Mouse (Mus musculus) gastrocnemius, adult 18-20 months (tissue): ENCODE data around the gene P2ry6. TPM values are rescaled to one million over a fixed set of nuclear protein-coding genes. Genes with fewer than 3 reads are reported as not detected.

Experiments
- DNase-seq: peaks from one replicate; pipeline ENCODE4 v3.0.0; 2021; ENCODE audit warnings: low spot score
- total RNA-seq, 2 experiments: library from RNA; stranded (reverse); gene quantifications; 2 replicates each; pipeline ENCODE4 v1.2.3; 2021

The P2ry6 gene
- total RNA-seq, 2 experiments from 2014 or later: 0.59 to 0.90 TPM

DNA sequence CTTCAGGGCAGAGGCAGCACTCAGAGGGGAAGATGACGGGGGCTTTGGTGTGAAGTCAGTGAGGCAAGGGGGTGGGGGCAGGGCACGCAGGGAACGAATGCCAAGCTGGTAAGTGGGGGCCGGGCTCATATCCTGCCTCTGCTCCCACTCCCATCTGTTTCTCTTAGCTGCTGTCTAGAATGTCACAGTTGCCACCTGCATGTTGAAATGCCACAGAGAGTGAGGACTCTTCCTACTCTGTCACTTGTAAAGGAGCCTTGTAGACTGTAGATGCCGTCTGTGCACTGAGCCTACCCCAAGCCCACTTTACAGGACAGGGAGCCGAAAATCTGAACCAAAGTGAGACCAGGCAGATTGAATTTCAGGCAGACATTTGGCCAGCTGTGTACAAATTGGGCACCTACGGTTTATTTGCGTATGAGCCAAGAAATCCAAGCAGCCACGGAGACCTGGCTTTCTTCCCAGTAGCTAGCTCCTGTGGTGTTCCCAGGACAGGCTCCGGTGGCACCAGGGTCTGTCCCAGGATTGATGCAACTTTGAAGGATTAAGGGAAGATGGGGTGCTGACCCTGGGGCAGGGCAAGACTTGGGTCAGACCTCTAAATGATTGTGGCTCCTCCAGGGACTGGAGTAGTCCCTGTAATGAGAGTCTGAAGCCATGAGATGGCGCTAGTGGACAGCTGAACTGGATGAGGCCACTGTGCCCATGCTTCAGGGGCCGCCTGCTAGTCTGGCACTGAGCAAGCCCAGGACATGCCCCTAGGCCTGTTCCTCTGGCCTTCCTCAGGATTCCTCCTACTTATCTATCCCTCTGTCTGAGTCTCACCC lies 31.4 kb downstream of the P2ry6 start:
- DNase-seq: peak; percentile 70

DNA sequence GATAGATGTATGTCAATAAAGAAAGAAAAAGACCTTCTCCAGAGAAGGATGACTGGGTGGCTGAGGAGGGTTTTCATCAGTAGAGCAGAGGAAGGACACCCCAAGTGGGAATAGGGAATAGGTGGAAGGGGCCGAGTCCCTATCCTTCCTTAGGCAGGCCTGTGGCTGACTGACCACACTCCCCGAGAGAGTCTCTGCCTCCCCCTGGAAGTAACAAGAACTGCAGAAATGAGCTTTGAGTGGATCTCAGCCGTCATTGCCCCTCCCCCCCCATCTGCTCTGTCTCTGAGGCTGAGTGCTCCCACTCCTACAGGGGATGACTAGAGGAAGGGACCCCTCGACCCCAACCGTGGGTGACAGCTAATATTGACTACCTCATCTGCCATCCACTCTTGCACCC lies 33.3 kb downstream of the P2ry6 start:
- DNase-seq: no peak

DNA sequence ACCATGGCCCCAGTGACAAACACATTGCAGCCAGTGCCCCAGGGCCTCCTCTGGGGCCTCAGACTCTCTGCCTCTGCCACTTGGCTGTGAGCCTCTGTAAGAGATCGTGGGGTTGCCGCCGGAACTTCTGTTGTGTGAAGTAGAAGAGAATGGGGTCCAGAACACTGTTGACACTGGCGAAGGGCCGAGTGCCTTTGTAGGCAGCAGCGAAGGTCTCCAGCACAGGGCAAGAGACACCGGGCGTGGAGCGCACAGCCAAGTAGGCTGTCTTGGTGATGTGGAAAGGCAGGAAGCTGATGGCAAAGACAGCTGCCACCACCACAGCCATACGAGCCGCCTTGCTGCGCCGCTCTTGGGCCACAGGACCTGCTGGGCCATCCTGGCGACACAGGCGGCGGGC lies 36.3 kb downstream of the P2ry6 start:
- DNase-seq: no peak

DNA sequence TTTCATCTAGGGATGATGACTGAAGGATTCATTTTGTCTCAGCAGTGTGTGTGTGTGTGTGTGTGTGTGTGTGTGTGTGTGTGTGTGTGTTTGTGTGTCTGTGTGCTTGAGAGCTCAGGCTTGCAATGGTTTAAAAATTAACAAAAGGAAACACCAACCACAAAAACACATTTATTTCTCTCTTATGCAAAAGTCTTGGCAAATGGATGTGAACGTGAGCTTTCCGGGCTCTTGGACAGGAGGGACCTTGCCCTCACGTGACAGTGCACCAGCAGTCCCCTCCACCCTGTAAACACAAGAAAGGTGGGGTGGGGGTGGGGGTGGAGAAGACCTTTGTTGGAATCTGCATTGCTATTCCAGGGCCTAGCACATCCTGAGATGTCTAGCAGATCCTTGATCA lies 37.0 kb downstream of the P2ry6 start:
- DNase-seq: no peak

DNA sequence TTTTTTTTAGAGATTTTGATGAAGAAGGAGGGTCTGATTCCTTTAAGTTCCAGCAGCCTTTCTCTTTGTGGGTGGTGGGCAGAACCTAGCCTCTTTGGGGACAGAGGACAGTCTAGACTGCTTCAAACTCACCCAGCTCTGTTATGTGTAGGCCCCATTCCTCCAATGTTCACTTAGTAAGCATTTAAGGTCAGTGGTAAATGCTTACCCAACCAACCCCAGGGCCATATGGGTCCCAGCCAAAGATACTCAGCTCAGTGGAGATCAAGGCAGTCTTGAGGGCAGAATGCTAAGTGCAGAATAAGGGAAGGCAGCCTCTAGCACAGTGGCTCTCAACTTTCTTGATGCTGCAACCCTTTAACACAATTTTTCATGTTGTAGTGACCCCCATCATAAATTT lies 40.9 kb downstream of the P2ry6 start:
- DNase-seq: no peak

DNA sequence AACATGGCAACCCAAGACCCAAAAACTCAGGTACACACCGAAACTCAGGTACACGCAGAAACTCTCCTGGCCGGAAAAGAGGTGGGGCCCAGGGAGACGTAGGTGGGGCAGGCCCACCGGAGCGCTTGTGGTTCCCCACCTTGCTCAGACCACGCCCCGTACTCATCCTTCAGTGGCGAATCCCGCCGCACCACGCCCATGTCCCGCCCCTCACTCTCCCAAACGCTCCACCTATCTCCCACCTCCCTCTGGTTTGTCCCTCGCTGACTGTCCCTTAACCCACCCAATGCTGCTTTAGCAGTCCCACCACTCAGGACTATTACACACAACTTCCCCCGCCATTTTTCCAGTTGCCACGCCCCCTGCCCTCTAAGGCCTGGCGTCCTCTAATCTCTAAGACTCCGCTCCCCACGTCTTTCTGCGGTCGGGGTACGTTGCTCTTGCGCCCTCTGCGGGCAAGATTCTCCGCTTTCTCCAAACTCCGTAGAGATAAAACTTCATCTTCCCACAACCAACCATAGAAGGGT lies 41.9 kb downstream of the P2ry6 start:
- peak; percentile 90 for DNase-seq

GRCm38 (mm10) chr7:100931926-100932480 lies 42.4 kb downstream of the P2ry6 start, which contains the start of gene Arhgef17:
TSS of gene Arhgef17 (minus strand) at chr7:100932107.
- no peak for DNase-seq

DNA sequence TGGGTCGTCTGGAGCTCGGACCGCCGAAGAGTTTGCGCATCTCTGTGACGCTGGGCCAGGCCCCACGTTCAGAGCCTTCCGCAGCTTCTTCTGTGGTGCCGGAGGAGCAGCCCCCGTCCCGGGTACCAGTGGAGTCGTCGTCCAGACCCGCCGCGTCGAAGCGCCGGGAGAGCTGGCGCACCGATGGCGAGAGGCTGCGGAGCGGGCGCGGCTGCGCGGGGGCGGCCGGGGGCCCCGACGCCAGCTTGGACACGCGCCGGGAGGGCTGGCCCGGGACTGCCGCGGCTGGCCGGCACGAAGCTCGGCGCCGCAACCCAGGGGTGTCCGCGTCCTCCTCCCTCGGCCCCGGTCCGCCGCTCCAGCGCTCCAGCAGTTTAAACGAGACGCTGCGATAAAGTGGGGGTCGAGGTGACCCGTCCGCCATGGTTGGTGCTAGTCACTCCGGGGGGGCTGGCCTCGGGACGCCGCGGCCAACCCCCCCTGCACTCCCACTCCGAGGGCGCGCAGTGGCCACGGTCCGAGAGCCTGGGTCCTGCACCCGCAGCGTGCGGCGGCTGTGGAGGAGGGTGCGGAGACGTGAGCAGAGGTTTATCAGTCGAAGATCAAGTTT lies 43.0 kb downstream of the P2ry6 start:
- no peak for DNase-seq

- DNase-seq: no peak
Observed at GRCm38 (mm10) chr7:100930619-100931315, 43.7 kb downstream of the P2ry6 start.

DNA sequence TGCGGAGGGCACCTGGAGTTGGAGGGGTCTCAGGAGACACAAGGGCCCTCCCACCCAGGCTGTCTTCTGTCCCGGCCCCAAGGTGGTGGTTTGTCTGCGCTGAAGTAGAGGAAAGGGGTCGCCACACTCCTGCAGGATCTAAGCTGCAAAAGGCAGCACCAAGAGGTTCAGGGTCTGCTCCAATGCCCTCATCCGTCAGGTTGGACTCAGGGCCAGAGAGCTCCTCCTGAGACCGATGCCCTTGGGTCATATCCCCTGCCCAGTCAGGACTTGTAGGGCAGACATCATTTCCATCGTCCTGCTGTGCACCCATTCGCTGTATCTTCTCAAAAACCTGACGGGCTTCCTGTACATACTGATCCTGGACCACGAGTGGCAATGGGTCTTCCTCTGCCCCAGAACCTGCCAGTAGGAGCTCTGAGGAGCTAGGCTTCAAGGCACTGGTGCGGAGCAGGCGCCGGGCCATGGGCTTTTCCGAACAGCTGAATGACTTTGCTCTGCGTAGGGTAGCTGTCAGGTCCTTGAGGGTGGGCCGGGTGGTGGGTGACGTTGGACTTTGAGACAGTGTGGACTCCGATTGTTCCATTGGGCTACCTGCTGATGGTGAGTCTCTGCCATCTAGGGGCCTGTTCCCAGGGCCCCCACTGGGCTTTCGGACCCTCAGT lies 44.7 kb downstream of the P2ry6 start:
- no peak for DNase-seq

GRCm38 (mm10) chr7:100928456-100928855 lies 46.0 kb downstream of the P2ry6 start:
- DNase-seq: no peak

DNA sequence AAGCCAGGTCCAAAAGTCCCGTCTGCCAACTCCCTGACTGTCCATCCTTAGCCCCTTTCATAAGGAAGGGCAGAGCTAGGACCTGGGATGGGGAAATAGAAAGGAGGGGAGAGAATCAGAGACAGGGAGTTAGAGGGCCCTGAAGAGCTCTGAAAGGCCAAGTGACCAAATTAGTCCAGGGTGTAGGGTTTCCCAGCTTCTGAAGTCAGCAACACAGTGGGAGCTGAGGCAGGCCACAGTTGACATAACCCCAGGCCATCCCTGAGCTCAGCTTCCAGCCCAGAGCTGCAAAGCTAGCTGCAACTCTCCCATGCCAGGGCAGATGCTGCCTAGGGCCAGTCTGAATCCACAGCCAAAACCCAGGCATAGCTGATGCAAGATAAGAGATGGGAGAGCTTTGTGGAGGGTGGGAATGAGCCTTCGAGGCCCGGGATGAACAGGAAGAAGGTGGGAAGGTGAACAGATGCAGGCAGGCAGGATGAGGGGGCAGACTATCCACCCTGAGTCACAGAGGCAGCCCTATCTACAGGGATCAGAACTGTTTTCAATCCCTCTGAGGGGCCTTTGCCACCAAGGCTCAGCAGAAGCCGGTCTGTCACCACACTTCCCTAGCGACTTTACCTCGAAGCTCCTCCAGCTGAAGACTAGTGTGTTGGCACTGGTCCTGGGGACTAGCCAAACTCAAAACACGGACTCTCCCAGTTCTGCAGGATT lies 47.0 kb downstream of the P2ry6 start:
- peak; percentile 74 for DNase-seq

- no peak for DNase-seq
Observed at GRCm38 (mm10) chr7:100926311-100926923, 48.0 kb downstream of the P2ry6 start.

GRCm38 (mm10) chr7:100924674-100925445 lies 49.6 kb downstream of the P2ry6 start:
- DNase-seq: no peak

DNA sequence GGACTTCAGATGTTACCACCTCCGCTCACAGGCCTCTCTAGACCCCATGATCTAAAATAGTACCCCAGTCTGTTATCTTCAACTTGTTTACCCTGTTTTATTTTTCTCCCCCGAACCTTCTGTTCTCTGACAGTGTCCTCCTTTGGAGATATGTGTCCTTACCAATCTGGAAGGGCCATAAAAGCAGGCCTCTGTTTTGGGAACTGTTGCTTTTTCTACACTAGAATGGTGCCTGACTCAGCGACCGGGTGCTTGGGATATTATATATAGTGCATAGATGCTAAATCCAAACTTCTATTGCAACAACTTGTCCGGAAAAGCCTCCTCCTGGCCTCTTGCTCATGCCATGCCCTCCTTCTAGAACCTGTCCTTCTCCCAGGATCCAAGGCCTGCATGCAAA lies 50.2 kb downstream of the P2ry6 start:
- DNase-seq: no peak

DNA sequence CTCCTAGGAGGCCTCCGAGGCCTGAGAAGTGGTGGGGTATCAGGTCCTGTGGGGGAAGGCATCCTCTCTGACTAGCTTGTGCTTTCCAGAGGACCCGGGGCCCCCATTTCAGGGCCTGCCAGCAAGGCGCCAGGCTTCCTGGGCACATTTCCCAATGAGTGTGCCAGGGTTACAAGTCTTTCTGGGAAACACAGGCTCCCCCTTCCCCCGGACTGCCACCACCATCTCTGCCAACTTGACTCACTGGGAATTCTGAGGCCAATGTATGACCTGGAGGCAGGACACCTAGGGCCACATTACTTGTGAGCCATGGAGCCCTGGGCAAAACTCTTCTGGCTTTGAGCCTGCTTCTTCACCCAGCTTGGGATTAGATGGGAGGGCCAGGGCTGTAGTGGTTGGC lies 51.5 kb downstream of the P2ry6 start:
- no peak for DNase-seq

GRCm38 (mm10) chr7:100921289-100921688 lies 53.2 kb downstream of the P2ry6 start:
- no peak for DNase-seq

- no peak for DNase-seq
Observed at GRCm38 (mm10) chr7:100919809-100920107, 54.7 kb downstream of the P2ry6 start.

GRCm38 (mm10) chr7:100919006-100919808 lies 55.2 kb downstream of the P2ry6 start:
- no peak for DNase-seq
